Mouse (Mus musculus) thymus, adult 2 months (tissue): ENCODE data around the gene Pnma5.

Experiments
- CTCF ChIP-seq: fragments of 200-500 bp; IDR thresholded peaks from 2 replicates; pipeline ENCODE4 v1.5.1; 2012; ENCODE audit warnings: mild to moderate bottlenecking, control low read depth, low read length, moderate library complexity, borderline replicate concordance; ENCODE audit not compliant: control insufficient read depth, poor library complexity, insufficient read depth; ENCODE audit errors: extremely low read depth
- POLR2A ChIP-seq: fragments of 200-500 bp; IDR thresholded peaks from 2 replicates; pipeline ENCODE4 v1.6.1; 2012; ENCODE audit warnings: mild to moderate bottlenecking, low read length, control low read depth, moderate library complexity; ENCODE audit not compliant: control insufficient read depth, poor library complexity, insufficient read depth; ENCODE audit errors: extremely low read depth

DNA sequence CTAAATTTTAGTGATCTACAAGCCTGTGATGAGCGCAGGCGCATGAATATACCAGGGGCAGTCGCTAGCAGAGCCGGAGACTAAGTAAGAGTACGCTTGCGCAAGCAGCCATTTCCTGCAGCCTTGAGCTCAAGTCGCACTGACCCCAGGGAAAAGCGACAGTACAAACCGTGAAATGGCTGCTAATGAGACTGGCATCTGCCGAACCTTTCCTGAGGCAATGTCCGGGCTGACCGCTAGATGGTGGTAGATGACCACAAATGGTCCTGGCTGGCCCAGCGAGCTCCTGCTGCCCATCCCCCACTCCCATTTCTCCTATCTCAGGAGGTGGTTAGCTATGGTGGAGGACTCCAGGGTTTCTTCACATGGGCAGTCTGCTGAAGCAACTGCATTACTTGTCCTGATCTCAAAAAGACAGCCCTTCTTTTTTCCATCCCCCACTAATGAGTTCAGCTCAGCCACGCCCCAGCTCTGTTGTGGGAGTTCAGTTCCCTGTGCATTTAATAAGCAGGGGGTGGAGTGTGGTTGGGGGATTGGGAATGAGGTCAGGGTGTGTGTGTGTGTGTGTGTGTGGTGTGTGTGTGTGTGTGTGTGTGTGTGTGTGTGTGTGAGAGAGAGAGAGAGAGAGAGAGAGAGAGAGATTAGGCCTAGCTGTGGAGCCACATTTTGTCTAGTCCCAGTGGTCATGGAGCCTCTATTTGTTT is 17.1 kb upstream of the Pnma5 start:
- TF ChIP-seq CTCF (peak; percentile 74; the same call in 1 of the 2 replicates), POLR2A (no peak)
